20 mouse cellular contexts compared by ENCODE assay signal in the genomic region with DNA sequence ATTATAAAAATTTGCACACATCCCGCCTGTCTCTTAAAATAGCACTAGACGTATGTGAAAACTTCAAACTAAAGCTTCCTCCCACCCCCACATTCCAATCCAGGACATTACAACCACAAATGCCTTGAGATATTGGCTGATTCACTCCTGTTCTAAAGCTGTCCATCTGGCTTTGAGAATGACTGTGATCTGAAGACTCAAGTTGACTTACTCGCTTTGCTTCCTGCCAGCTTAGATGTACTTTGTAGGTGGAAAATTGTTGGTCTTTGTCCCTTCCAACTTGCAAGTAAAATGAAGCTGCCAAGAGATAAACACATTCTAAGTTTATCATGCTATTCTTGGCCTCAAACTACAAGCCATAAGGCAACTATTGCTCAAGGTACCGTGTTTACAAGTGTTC.
A peak's percentile ranks its signal among the peaks of the same experiment; 100 is the strongest.
DNase-seq lines count a peak whose midpoint lies in the region; ATAC-seq lines count a peak whose summit lies in the region.
"Had no signal": no experiment of that assay in that cellular context is flagged by ENCODE, and none has a peak within 500 bp of the region (broad histone marks: within the 10 kb centered on the region; RNA-seq: fewer than 3 reads in every experiment).

No protein-coding gene starts in this region.

- no peak overlapping the region for H3K27ac ChIP-seq in midbrain, embryonic 13.5 days
- H3K27ac ChIP-seq: hindbrain, embryonic 14.5 days; kidney, postnatal 0 days; layer of hippocampus, adult 2 months had no signal

- H3K4me3 ChIP-seq in midbrain, embryonic 13.5 days (replicated peaks), result no peak overlapping the region
- H3K4me3 ChIP-seq: layer of hippocampus, adult 2 months had no signal

- no peaks in the 10 kb centered on the region for H3K4me1 ChIP-seq in midbrain, embryonic 13.5 days (replicated peaks)

- ATAC-seq in frontal cortex, adult (ENCODE audit: low TSS enrichment), result peak; percentile 96
- ATAC-seq in midbrain, embryonic 13.5 days, result no peak
- ATAC-seq: activated CD4-positive, CD25-positive, alpha-beta regulatory T cell, adult 4 months; forebrain, embryonic 14.5 days; intestine, embryonic 16.5 days; liver, postnatal 0 days; Patski had no signal

- no peak overlapping the region for H3K4me2 ChIP-seq in midbrain, embryonic 13.5 days (replicated peaks)
- H3K4me2 ChIP-seq: hindbrain, embryonic 14.5 days had no signal

- WGBS in midbrain, embryonic 13.5 days, result 92% methylated on average over 4 of the region's 4 CpGs

- H3K36me3 ChIP-seq in midbrain, embryonic 13.5 days, result no peaks in the 10 kb centered on the region

- no peak for DNase-seq in frontal cortex, postnatal 14 days (ENCODE audit: low spot score in 2 of 2)
- peak; percentile 6 for DNase-seq in layer of hippocampus, adult 9-11 months
- DNase-seq in layer of hippocampus, postnatal 36 days, result no peak
- peak; percentile 85 for DNase-seq in brain, adult 2 months (ENCODE audit: low read depth, low spot score)
- peak; percentile 6 to 32 for DNase-seq in right cerebral cortex, postnatal 36 days (ENCODE audit: low spot score in 2 of 2)
- DNase-seq: adrenal gland, postnatal 36 days; cerebellum, adult 9-11 months; heart, postnatal 14 days; liver; liver, postnatal 0 days; thymus, postnatal 4 days had no signal

- H3K9me3 ChIP-seq in midbrain, embryonic 13.5 days, result no peaks in the 10 kb centered on the region

- H3K9ac ChIP-seq in midbrain, embryonic 13.5 days (replicated peaks), result no peak overlapping the region
- H3K9ac ChIP-seq: hindbrain, embryonic 14.5 days; liver, postnatal 0 days had no signal

- H3K27me3 ChIP-seq in midbrain, embryonic 13.5 days, result no peaks in the 10 kb centered on the region
- H3K27me3 ChIP-seq: Patski had no signal

Comparison
In these comparisons a context has a peak if more than half of its experiments do, and no peak if none do; other contexts are left out.
1. DNase-seq: peak in layer of hippocampus, adult 9-11 months (single experiment), brain, adult 2 months (single experiment) and right cerebral cortex, postnatal 36 days (2 of 2); none in frontal cortex, postnatal 14 days (0 of 2) and layer of hippocampus, postnatal 36 days (0 of 2).